Mouse (Mus musculus) embryo, embryonic 9.5 days (tissue): ENCODE results near the gene Olfr1371.

Experiments
- DNase-seq: peaks from one replicate; pipeline ENCODE4 v3.0.0-alpha.2; 2017; ENCODE audit errors: extremely low spot score

Olfr1371 gene

DNA sequence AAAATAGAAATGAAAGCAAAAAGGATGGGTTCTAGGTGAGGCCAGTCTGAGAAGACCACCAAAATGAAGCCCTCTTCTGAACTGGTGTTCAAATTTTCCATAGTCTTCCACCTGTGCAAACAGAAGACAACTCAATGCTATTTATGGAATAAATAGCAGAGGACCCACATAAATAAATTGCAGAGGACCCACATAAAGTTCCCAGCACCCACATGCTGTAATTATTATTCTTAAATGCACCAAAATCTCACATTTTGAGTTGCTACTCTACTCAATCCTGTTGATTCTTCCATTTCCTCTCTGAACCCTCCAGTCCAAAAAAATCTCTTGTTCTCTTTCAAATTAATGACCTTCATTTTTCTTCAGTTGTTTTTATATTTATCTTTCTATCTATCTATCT lies at the start of gene Olfr1371:
Gene Olfr1371 (minus strand): TSS at position 101 of the 400 bp plus-strand sequence.
- no peak for DNase-seq

GRCm38 (mm10) chr11:52262338-52262737 lies 48.6 kb upstream of the Olfr1371 start:
- no peak for DNase-seq

- peak; percentile 24 for DNase-seq
Observed at GRCm38 (mm10) chr11:52261937-52262336, 48.1 kb upstream of the Olfr1371 start.

DNA sequence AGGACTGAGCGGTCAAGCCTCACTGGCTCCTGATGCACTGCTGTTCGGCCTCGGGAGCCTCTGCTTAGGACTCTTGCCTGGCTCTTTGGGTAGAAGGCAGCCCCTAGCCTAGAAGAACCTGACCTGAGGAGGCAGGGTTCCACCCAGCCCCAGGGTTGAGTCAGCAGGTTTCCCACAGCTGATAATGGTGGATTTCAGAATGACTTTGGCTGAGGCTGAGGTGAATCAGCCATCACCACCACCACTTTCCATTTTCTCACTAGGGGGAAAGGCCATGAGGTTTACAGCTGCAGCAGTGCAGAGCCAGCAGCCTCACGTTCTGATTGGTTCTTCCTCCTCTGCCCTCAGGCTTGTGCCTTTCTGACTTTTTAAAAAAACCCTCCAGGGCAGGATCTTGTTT lies 47.1 kb upstream of the Olfr1371 start:
- no peak for DNase-seq

DNA sequence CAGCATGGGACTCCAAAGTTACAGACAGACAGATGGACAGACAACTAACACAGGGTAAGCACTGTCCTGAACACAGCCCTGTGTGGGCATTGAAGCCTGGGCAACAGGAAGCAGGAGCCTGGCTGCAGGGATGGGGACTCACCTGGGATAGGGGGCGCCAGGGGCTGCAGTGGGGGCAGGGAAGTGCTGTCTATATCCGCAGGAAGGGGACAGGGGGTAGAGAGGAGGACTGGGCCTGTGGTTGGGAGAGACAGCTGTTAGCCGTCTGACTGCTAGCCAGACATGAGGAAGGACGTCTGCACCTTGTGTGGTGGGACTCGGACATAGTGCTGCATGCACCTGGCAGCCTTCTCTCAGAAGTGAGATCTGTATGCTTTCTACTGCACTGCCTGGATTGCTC lies 44.9 kb upstream of the Olfr1371 start:
- DNase-seq, result no peak

DNA sequence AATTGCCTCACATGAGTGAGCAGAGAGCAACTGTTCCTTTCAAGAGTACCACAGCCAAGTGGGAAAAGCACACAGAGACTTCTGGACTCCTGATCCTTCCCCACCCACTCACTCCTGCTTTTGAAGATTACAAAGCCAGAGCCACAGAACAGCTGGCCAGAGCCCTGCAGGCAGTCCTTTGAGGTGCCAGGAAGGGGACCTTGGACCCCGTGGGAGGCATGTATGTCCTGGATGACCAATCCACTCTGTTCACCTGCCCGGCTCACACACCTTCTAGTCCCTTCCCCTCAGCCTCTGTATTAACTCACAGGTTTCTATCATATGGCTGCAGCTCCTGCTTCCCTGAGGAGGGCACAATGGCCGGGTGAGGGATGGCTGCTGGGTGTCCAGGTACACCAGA lies 43.6 kb upstream of the Olfr1371 start:
- no peak for DNase-seq

DNA sequence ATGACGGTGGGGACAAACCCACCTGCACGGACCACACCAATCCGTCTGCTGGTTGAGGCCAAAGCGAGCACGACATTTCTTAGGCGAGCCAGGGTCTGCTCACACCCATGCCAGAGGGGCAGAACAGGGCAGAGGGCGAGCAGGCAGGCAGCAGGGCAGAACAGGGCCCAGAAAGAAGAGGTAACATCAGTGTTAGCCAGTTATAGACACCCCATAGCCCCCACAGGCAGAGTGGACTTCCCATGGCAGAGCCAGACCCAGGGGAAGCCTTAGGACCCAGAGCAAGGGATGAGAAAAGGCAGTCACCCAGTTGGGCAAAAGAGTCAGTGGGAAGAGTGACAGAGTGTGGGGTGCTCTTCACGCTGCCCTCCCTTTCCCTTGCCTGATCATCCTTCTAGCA lies 41.3 kb upstream of the Olfr1371 start:
- no peak for DNase-seq

DNA sequence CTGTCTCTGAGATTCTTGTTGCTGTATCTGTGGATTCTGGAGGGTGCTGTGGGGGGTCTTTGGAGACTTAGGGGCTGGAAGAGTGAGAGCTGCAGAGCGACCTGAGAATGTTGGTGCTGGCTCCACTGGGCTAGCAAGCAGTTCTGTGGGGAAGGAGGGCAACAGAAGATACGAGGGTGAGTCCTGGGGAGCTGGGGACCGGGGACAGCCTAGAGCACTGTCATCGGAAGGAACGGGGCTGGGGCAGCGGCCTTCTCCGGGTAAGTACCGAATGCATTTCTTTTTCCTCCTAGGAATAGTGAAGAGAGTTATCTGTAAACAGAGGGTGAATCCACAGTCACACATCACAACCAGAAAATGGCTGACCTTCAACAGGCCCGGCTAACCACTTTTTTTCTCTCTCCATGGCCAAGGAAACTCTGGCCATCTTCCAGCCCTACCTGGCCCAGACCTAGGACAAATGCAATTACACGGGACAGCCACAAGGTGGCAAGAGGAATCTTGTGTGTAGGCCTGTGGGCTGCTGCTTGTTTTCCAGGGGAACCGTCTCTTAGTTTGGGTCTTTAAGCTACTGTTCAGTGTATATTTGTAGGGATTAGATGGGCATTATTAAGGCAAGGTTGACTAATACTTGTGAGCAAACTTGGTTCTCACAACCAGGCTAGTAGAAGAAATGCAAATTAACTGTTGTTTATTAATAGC lies 40.0 kb upstream of the Olfr1371 start:
- DNase-seq, result peak; percentile 53

DNA sequence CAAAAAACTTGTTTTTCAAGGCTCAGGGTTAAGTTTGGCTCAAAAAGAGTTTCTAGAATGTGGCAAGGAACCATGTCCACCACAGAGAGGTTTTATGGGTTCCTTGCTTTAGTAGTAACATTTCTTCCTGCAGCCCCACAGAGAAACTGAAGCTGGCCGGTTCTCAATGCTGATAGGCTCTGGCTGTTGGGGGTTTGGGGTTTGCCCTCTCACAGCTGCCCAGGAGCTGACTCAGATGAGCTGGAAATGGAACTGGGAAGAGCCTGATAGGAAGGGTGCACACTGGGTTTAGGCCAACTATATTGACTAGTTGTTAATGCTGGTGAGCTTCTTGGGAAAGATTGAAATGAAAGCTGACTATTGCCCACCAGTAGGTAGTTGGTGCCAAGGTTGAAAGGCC lies 38.9 kb upstream of the Olfr1371 start:
- no peak for DNase-seq

GRCm38 (mm10) chr11:52251770-52252169 lies 38.0 kb upstream of the Olfr1371 start:
- DNase-seq, result no peak

- DNase-seq, result no peak
Observed at GRCm38 (mm10) chr11:52249452-52249851, 35.7 kb upstream of the Olfr1371 start.

GRCm38 (mm10) chr11:52240898-52241542 lies 27.2 kb upstream of the Olfr1371 start:
- no peak for DNase-seq

GRCm38 (mm10) chr11:52234509-52234908 lies 20.7 kb upstream of the Olfr1371 start:
- DNase-seq, result no peak

- DNase-seq, result no peak
Observed at GRCm38 (mm10) chr11:52233906-52234305, 20.1 kb upstream of the Olfr1371 start.

DNA sequence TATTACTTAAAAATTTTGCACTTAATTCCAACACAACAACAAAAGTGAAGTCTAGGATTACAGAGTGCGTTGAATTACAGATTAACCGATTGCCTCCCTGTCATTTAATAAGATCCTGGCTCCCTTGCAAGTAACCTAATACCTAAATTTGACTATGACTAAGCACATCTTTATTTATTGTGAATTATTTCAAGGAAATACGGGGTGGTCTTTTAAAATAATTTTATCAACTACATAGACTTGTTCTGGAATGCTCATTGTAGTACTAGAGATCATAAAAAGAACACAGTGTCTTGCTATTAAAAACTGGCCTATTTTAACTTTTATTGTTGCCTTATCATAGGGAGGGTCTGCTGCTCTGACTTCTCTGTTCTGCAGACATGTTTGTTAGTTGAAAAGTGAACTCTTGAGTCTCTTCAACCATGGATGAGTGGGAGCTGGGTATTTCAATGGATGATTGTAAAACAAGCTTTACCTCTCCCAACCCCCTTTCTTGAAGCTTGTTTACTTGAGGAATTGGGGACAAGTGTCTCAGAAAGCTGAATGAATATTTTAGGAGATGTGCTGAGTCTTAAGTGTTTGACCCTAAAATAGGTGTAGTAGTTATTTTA lies 19.4 kb upstream of the Olfr1371 start:
- no peak for DNase-seq

DNA sequence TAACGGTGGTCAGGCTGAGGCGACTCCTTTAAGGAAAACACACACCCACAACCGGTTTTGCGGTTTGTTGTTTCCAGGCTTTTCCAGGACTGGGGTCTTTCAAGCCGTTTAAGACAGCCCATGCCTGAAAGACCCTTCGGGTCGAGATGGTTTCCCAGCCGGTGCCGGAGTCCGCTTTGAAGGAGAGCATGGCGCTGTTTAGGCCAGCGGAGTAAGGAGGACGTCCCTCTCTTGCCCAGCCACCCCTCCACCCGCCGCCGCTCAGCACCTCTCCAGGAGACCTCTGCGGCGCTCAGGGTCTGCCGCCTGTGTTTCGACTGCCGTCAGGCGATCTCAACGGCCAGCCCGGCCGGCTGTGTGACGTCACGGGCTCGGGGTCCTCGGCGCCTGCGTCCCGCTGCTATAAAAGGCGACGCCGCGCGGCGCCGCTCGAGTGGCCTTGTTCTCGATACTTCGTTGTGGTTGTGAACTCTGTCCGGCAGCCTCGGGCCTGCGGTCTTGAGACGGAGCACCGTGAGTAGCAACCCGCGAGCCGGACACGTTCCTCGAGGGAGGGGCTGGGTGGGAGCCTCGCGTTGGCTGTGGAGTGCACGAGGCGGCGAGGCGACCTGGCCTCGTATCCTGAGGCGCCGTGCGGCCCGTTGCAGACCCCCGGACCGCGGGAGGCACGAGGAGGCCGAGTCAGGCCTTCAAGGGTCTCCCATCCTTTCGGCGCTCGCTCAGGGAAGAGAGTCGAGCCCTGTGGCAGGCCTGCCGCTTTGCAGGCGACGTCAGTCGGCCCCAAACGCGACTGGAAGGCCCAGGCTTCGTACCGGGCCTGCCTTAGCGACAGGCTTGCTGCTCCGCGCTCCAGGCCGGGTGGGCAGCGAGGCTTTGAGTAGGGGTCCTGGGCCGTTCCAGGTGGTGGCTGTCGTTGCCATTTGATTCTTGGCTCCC lies 18.1 kb upstream of the Olfr1371 start, which contains the start of gene Skp1a:
Gene Skp1a (plus strand): TSS at position 390 of the 936 bp plus-strand sequence.
- peak; percentile 93 for DNase-seq

DNA sequence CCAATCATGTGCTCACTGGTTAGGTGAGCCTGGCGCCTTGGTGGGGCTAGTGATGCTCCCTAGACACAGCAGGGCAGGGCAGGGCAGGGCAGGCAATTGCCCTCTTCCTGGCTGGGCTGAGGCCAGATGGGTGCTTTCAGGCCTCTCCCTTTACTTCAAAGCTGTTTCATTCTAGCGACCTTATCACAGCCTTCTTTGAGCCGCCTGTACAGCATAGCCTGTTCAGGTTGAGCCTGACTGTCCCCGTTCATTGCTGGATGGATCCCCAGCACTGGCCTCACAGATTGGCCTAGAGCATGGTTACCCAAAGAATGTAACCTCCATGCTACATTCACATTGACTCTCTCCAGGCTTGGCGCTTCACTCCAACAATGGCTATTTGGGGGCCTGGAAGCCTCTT lies 16.9 kb upstream of the Olfr1371 start:
- DNase-seq, result no peak

- no peak for DNase-seq
Observed at GRCm38 (mm10) chr11:52228722-52229448, 15.1 kb upstream of the Olfr1371 start.

GRCm38 (mm10) chr11:52227466-52228226 lies 13.9 kb upstream of the Olfr1371 start:
- no peak for DNase-seq

GRCm38 (mm10) chr11:52227053-52227452 lies 13.3 kb upstream of the Olfr1371 start:
- no peak for DNase-seq
